Mouse (Mus musculus) bone marrow, adult 2 months (tissue): ENCODE measurements at regions not wholly inside any gene's neighbourhood (a gene's known extent, or its start where the extent isn't known, plus 50 kb on each side); places are given as distances from the start of the nearest gene placed in this dataset.

ENCODE experiments used
- CTCF ChIP-seq: fragments of 200-500 bp; IDR thresholded peaks from 2 replicates; pipeline ENCODE4 v1.5.1; 2011; ENCODE audit warnings: low read length, control low read depth; ENCODE audit not compliant: control insufficient read depth, insufficient read depth
- POLR2A ChIP-seq: fragments of 200-500 bp; IDR thresholded peaks from 2 replicates; pipeline ENCODE4 v1.6.1; 2011; ENCODE audit warnings: low read depth, mild to moderate bottlenecking, control low read depth, low read length, borderline replicate concordance; ENCODE audit not compliant: control insufficient read depth

- TF ChIP-seq CTCF (no peak), POLR2A (no peak)
Observed at GRCm38 (mm10) chr10:126815730-126816129, 85.4 kb downstream of the Atp23 start.
